Mouse (Mus musculus): Measurements from ENCODE around the gene Rrp36. TPM values are rescaled to one million over a fixed set of nuclear protein-coding genes. Genes with fewer than 3 reads are reported as not detected.

Rrp36 gene
- polyA plus RNA-seq, 1 experiment = 48.5 TPM

DNA sequence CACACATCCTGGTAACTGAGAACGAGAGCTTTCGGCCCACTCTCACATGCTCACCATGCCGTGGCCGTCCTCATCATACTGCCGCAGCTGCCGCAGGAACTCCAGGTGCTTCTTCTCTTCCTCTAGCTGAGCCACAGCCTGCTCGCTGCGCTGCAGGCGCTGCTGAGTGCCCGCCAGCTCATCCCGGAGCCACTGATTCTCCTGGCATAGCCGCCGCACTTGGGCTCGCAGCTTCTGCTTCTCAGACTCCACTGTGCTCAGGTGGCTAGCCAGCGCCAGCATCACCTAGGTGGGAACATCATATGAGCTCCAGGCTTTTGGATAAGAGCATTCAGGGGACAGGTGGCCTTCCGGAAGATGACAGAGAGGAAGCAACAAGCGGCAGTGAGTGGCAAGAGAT lies 32.1 kb downstream of the Rrp36 start:
- no peaks in the 10 kb centered on the region for H3K4me1 ChIP-seq (ENCODE audit: control insufficient read depth, insufficient read depth, low read length)
- no peak overlapping the region for H3K27ac ChIP-seq (ENCODE audit: insufficient read depth, low read length)
- H3K9me3 ChIP-seq (replicated peaks; ENCODE audit: control insufficient read depth, insufficient read depth, low read length, poor library complexity, severe bottlenecking) = no peaks in the 10 kb centered on the region
- no peak overlapping the region for H3K9ac ChIP-seq (ENCODE audit: low read depth, poor library complexity, severe bottlenecking)
- TF ChIP-seq EP300 (IDR thresholded peaks at IDR 0.05; ENCODE audit: insufficient read depth, low read depth, low read length) (no peak), POLR2A (IDR thresholded peaks at IDR 0.05; ENCODE audit: insufficient read depth, low read length) (no peak), CTCF (IDR thresholded peaks at IDR 0.05; ENCODE audit: low read depth, low read length) (no peak)
- no peaks in the 10 kb centered on the region for H3K36me3 ChIP-seq (ENCODE audit: control insufficient read depth, insufficient read depth, low read length, poor library complexity, severe bottlenecking)
- H3K4me3 ChIP-seq (ENCODE audit: low read depth, low read length) = no peak overlapping the region; the same call in 1 of the 2 replicates
- no peaks in the 10 kb centered on the region for H3K27me3 ChIP-seq (ENCODE audit: control insufficient read depth, insufficient read depth, low read length, poor library complexity, severe bottlenecking)

DNA sequence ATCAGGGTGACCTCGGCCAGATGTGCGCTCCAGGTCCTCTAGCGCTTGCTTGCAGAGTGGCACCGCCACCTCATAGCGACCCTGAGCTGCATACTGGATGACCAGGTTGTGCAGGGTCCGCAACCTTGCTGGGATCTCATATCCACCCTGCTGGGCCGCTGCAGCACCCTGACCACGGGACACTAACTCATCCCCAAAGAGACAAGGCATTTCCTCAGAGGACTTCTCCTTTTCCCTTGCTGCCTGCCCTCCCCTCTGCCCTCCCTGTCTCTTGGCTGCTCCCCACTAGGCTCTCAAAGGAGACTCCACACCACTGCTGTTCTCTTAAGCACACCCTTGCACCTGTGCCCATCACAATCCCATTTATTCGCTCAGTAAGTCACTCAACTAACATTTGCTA lies 34.2 kb downstream of the Rrp36 start:
- H3K27ac ChIP-seq (ENCODE audit: insufficient read depth, low read length) = no peak overlapping the region
- peak overlapping the region; percentile 21 for H3K4me3 ChIP-seq (ENCODE audit: low read depth, low read length)
- no peaks in the 10 kb centered on the region for H3K27me3 ChIP-seq (ENCODE audit: control insufficient read depth, insufficient read depth, low read length, poor library complexity, severe bottlenecking)
- peak overlapping the region; percentile 15; the same call in 1 of the 2 replicates for H3K9ac ChIP-seq (ENCODE audit: low read depth, poor library complexity, severe bottlenecking)
- TF ChIP-seq POLR2A (IDR thresholded peaks at IDR 0.05; ENCODE audit: insufficient read depth, low read length) (no peak), CTCF (IDR thresholded peaks at IDR 0.05; ENCODE audit: low read depth, low read length) (no peak), EP300 (IDR thresholded peaks at IDR 0.05; ENCODE audit: insufficient read depth, low read depth, low read length) (no peak)
- H3K36me3 ChIP-seq (ENCODE audit: control insufficient read depth, insufficient read depth, low read length, poor library complexity, severe bottlenecking) = no peaks in the 10 kb centered on the region
- no peaks in the 10 kb centered on the region for H3K4me1 ChIP-seq (ENCODE audit: control insufficient read depth, insufficient read depth, low read length)
- H3K9me3 ChIP-seq (replicated peaks; ENCODE audit: control insufficient read depth, insufficient read depth, low read length, poor library complexity, severe bottlenecking) = no peaks in the 10 kb centered on the region

DNA sequence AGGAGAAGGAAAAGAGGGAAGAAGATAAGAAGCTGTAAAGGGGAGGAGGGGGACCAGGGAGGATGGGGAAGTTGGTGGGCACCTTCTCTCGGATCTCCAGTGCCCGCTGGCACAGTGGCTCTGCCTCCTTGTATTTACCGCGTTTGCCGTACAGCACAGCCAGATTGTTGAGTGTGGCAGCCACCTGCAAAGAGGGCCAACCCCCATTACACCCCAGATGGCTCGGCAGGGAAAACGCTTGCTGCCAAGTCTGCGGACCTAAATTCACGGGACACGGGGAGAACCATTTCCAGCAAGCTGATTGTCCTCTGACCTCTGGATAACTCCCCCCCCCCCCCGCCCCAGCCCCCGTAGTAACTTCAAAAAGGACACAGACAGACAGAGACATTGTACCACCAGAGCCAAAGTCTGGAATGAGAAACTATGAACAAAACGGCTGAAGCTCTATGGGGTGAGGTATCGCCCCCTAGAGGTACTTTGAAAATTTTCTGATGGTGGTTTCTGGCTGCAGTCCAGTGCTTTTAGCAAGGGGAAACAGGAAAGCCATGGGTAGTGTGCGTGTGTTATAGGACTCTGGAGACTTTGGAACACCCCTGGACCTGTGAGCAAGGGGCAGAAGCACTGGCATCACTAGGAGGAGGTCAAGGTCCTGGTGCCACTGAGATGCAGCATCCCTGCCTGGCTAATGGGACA lies 37.2 kb downstream of the Rrp36 start:
- no peak for TF ChIP-seq CTCF (IDR thresholded peaks at IDR 0.05; ENCODE audit: low read depth, low read length)
- TF ChIP-seq EP300 (IDR thresholded peaks at IDR 0.05; ENCODE audit: insufficient read depth, low read depth, low read length) = no peak
- no peak overlapping the region for H3K27ac ChIP-seq (ENCODE audit: insufficient read depth, low read length)
- H3K9me3 ChIP-seq (replicated peaks; ENCODE audit: control insufficient read depth, insufficient read depth, low read length, poor library complexity, severe bottlenecking) = no peaks in the 10 kb centered on the region
- H3K27me3 ChIP-seq (ENCODE audit: control insufficient read depth, insufficient read depth, low read length, poor library complexity, severe bottlenecking) = no peaks in the 10 kb centered on the region
- no peaks in the 10 kb centered on the region for H3K36me3 ChIP-seq (ENCODE audit: control insufficient read depth, insufficient read depth, low read length, poor library complexity, severe bottlenecking)
- no peak overlapping the region for H3K4me3 ChIP-seq (ENCODE audit: low read depth, low read length)
- H3K9ac ChIP-seq (ENCODE audit: low read depth, poor library complexity, severe bottlenecking) = no peak overlapping the region
- H3K4me1 ChIP-seq (ENCODE audit: control insufficient read depth, insufficient read depth, low read length) = no peaks in the 10 kb centered on the region

DNA sequence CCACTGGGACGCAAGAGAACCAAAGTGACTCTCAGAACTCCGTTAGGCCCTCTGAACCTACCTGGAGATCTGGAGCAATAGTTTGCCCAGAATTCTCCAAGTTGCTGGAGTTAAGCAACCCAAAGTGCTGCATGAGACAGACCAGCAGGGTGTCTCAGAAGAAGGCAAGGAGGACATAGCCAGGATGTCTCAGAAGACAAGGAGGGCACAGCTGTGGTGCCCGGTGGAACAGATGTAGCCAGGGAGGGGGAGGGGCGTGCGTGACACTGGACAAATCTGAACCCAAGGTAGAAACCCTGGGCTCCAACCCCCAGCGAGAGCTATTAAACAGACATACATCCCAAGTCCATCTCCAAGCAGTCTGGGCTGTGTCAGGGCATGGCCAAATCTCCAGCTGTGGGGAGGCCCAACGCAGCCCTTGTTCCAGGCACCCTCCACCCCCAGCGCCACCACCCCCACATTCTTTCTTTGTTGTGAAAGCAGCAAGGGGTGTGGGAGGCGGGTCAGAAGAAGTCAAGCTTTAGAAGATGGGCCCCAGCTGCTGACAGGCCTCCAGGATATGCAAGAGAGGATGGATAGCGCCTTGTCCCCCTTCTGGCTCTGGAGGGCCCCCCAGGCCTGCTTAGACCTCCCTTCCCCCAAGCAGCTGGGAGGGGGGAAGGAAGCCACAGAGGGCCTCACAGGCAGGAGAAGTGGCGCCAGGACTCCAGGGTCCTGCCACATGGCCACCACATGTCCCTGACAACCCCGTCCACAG lies 44.3 kb downstream of the Rrp36 start:
- Histone ChIP-seq H3K36me3 (ENCODE audit: control insufficient read depth, insufficient read depth, low read length, poor library complexity, severe bottlenecking) (no peaks in the 10 kb centered on the region), H3K27ac (ENCODE audit: insufficient read depth, low read length) (peak overlapping the region; percentile 88), H3K4me3 (ENCODE audit: low read depth, low read length) (peak overlapping the region; percentile 51), H3K9ac (ENCODE audit: low read depth, poor library complexity, severe bottlenecking) (peak overlapping the region; percentile 97), H3K9me3 (replicated peaks; ENCODE audit: control insufficient read depth, insufficient read depth, low read length, poor library complexity, severe bottlenecking) (no peaks in the 10 kb centered on the region), H3K27me3 (ENCODE audit: control insufficient read depth, insufficient read depth, low read length, poor library complexity, severe bottlenecking) (no peaks in the 10 kb centered on the region), H3K4me1 (ENCODE audit: control insufficient read depth, insufficient read depth, low read length) (peaks cover 6% of the 10 kb centered on the region)
- TF ChIP-seq POLR2A (IDR thresholded peaks at IDR 0.05; ENCODE audit: insufficient read depth, low read length) (no peak), EP300 (IDR thresholded peaks at IDR 0.05; ENCODE audit: insufficient read depth, low read depth, low read length) (peak; percentile 88)

DNA sequence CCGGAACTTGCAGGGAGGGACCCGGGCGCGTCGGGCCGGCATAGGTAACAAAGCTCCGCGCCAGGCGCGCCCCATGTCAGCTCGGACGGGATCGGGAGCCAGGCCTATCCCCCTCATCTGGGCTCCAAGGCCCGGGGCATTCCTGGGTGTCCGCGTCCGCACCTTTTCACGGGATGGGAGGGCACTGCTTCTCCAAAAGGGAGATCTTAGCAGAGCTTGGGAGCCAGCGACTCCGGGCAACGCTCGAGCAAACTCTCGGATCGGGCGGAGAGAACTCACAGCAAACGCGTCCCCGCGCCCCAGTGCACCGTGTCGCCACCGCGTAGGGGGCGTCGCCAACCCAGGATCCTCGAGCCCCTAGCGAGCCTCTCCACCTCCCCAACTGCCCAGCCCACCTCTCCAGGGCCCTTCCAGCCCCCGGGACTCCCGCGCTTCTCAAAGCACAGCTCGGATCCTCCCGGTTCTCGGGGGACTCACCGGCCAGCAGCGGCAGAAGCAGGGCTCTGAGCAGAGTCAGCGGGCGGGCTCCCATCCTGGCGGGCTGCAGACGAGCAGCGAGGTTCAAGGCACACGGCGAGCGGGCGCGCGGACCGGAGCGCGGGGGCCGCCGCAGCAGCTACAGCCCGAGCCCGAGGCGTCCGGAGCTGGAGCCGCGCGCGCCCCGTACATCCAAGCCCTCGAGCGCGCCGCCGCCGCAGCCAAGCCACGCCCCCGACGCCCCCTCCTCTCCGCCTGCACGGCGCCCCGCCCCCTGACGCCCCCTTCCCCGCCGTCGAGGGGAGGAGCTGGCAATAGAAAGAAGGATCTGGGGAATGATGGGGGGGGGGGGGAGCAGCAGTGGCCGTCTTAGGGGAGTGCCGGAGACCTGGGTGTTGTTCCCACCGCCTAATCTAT lies 45.1 kb downstream of the Rrp36 start, which contains the start of gene Ptk7:
Ptk7 (minus strand) TSS at position 714 of the 894 bp plus-strand sequence.
- Histone ChIP-seq H3K27ac (ENCODE audit: insufficient read depth, low read length) (peak within 1 kb of the TSS; percentile 88), H3K4me1 (ENCODE audit: control insufficient read depth, insufficient read depth, low read length) (peaks cover 6% of the 10 kb centered on the region), H3K9ac (ENCODE audit: low read depth, poor library complexity, severe bottlenecking) (peak within 1 kb of the TSS; percentile 97)

More for the DNA sequence above, 45.1 kb downstream of the Rrp36 start, which contains the start of gene Ptk7:
- Histone ChIP-seq H3K27me3 (ENCODE audit: control insufficient read depth, insufficient read depth, low read length, poor library complexity, severe bottlenecking) (no peaks in the 10 kb centered on the region), H3K4me3 (ENCODE audit: low read depth, low read length) (peak within 1 kb of the TSS; percentile 92), H3K9me3 (replicated peaks; ENCODE audit: control insufficient read depth, insufficient read depth, low read length, poor library complexity, severe bottlenecking) (no peaks in the 10 kb centered on the region), H3K36me3 (ENCODE audit: control insufficient read depth, insufficient read depth, low read length, poor library complexity, severe bottlenecking) (no peaks in the 10 kb centered on the region)
- TF ChIP-seq EP300 (IDR thresholded peaks at IDR 0.05; ENCODE audit: insufficient read depth, low read depth, low read length) = no peak
- TF ChIP-seq POLR2A (IDR thresholded peaks at IDR 0.05; ENCODE audit: insufficient read depth, low read length) = no peak
- TF ChIP-seq CTCF (IDR thresholded peaks at IDR 0.05; ENCODE audit: low read depth, low read length) = no peak
